Mouse (Mus musculus) lung, postnatal 0 days (tissue): ENCODE measurements at regions not wholly inside any gene's neighbourhood (a gene's known extent, or its start where the extent isn't known, plus 50 kb on each side); places are given as distances from the start of the nearest gene placed in this dataset.

Experiments
- CTCF ChIP-seq: IDR thresholded peaks from 2 replicates; pipeline ENCODE4 v1.5.1; 2016; ENCODE audit warnings: antibody characterized with exemption, mild to moderate bottlenecking
- EP300 ChIP-seq: IDR thresholded peaks from 2 replicates; pipeline ENCODE4 v1.6.1; 2016; ENCODE audit warnings: antibody characterized with exemption, mild to moderate bottlenecking, control low read depth

DNA sequence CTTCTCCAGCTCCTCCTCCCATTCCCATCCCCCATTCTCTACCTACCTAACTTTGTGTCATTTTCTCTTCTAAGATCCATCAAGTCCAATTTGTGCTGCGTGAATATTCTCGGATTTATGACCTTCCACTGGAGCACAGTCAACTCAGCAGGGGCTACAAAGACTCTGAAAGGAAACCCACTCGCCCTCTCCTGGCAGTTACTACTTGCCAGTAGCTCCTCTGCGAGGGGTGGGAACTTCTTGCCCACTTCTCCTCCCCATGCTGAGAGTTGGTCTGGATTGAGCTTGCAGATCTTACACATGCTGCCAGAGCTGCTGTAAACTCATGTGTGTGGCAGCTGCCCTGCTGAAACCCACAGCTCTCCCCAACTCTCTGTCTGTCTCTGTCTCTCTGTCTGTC is 57.1 kb upstream of the Rad23b start:
- TF ChIP-seq EP300 (no peak), CTCF (no peak)
